Mouse (Mus musculus): Measurements from ENCODE around the gene Lce6a.

The Lce6a gene

DNA sequence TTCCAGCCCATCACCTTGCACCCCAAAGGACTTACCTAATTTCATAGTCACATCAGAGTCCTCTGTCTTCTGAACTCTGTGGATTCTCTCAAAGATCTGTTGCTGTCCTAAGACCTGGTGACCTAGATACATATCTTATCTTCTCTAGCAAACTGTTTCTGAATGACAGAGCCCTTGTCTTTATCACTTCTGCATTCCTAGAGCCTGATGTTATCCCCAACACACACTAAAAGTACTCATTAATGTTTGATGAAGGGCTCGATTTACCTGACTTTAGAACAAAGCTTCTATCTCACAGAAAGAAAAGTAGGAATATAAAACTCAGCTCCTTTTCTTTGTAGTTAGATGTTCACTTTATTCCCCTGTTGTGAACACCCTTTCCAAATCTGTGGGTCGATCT is at the start of gene Lce6a:
Gene Lce6a, minus strand, starts transcription at position 101 of the 400 bp plus-strand sequence.
- DNase-seq, result no peak

DNA sequence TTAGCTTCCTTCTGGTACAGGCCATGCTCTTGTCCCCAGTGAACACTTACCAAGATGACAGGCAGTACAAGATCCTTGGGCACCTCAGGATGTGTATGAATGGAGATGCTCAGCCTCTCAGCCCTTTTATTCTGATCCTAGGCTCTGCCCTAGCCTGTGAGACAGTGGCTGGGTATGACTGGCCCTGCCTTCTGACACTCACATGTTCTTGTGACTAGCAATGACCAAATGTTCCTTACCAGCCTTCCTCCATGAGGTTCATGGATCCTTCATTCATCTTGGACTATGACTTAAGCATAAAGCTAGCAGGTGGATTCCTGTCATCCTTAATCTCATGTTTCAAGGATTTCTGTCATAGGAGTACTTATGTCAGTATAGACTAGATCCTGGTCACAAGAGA is 48.8 kb upstream of the Lce6a start, which contains the start of gene Lce1a2:
Gene Lce1a2, minus strand, starts transcription at position 101 of the 400 bp plus-strand sequence.
- DNase-seq, result no peak

DNA sequence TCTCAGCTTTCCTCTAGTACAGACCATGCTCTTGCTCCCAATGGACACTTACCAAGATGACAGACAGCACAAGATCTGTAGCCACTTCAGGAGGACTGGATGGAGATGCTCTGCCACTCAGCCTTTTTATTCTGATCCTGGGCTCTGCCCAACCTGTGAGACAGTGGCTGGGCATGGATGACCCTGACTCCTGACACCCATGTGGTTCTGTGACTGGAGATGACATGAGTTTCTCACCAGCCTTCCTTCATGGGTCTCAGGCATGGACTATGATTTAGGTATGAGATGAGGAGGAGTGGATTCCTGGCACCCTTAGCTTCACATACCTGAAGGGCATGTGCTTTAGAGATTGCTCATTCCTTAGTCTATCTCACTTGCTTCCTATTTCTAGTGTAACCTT is 35.4 kb upstream of the Lce6a start, which contains the start of gene Lce1b:
Gene Lce1b, minus strand, starts transcription at position 101 of the 400 bp plus-strand sequence.
- DNase-seq, result no peak

GRCm38 (mm10) chr3:92648207-92648606 is 26.7 kb upstream of the Lce6a start, which contains the start of gene Lce1a1:
Gene Lce1a1, minus strand, starts transcription at chr3:92648307.
- no peak for DNase-seq

- DNase-seq, result no peak
Observed at GRCm38 (mm10) chr3:92639854-92640253, 18.4 kb upstream of the Lce6a start.

GRCm38 (mm10) chr3:92638653-92638991 is 17.2 kb upstream of the Lce6a start:
- DNase-seq, result no peak

DNA sequence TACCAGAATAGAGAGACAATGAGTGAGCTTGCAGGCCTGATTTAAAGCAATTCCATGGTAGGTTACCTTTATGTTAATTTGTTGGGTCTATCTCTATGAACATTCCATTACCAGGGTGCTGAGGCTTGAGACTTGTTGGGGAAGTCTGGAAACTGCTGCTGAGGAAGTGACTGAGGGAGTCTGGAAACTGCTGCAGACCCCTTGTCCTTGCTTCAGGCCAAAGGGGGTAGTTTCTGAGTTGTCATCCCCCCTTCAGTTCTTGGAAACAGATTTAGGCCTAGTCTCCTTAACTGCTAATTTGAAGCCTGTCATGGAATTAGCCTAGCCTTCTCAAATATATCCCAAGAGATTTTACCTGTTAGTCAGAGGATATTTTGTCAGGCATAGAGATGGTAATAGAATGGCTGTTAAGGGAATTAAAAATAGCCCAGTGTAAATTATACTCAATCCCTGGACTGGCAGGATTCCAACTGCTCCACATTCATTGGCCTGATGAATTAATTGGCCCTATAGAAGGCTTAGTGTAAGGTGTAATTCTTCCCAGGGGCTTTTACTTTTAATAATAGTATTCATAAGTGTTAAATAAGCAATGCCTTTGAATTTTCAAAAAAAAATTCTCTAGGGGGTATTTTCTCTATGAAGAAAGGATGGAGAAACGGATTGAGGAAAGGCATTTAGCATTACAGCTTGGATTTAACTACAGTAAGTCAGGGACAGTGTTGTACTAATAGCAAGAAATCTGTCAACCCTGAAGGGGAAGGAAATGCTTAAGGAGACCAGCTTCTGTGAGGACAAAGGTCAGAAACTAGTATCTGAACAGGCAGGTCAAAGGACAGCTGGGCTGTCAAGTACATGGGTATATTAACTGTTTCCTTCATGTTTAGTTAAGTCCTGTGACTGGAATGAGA is 16.5 kb upstream of the Lce6a start:
- peak; percentile 88 for DNase-seq

DNA sequence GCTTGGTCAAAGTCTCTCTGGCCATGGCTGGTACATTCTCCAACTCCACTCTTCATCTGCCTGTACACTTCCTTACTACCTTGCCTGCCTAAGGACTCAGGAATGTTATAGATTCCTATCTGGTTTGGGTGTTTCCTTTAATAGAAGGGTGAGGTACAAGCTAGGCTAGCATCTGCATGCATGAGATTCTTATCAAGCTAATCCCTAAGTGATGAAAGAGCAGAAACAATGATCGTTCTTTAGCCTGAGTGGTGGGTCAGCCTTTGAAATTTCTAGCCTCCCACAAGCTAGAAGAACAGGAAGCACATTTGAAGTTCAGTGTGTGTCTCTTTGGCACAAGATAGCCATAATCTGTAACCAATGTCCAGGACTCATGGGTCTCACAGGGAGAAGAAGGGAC is 11.7 kb downstream of the Lce6a start:
- no peak for DNase-seq

DNA sequence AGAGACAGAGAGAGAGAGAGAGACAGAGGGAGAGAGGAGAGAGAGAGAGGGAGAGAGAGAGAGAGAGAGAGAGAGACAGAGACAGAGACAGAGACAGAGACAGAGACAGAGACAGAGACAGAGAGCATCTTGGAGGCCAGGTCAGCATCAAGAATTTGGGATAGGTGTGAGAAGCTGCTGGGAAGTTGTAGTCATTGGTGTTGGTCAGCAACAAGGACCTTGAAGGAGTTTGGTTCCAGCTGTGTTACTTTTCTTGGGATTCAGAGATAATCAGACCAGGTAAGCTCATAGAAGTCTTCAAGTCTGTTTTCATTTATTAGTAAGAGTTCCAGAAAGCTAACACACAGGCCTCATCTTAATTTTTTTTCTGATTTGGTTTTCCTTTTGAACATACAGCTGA is 14.1 kb downstream of the Lce6a start, which contains the start of gene 2210017I01Rik:
Gene 2210017I01Rik, minus strand, starts transcription at position 101 of the 400 bp plus-strand sequence.
- DNase-seq, result no peak

- DNase-seq, result peak; percentile 42
Observed at GRCm38 (mm10) chr3:92602169-92602568, 19.3 kb downstream of the Lce6a start.

- DNase-seq, result peak; percentile 35
Observed at GRCm38 (mm10) chr3:92600456-92600855, 21.0 kb downstream of the Lce6a start.

DNA sequence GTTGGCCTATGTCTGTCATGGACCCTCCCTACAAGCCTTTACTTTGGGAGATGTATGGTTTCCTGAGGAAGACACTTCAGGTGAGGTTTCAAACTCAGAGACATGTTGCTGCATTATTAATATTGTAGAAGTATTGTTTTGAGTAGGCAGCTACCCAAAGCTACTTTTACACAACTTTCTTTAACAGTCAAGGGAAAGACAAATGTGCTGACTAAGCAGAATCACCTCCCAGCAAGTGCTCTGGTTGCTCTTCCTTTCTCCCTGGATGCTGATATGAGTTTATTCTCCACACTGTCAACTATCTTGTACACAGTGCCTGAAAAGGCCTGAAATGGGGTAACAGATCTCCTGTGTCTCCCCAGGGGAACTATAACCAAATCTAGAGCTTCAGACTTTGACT is 21.5 kb downstream of the Lce6a start:
- DNase-seq, result no peak

GRCm38 (mm10) chr3:92598429-92598828 is 23.0 kb downstream of the Lce6a start:
- no peak for DNase-seq

- peak; percentile 79 for DNase-seq
Observed at GRCm38 (mm10) chr3:92588858-92589257, 32.6 kb downstream of the Lce6a start, which contains the start of gene Smcp. Gene Smcp, minus strand, starts transcription at chr3:92588997.

GRCm38 (mm10) chr3:92587190-92587589 is 34.3 kb downstream of the Lce6a start:
- no peak for DNase-seq

- DNase-seq, result no peak
Observed at GRCm38 (mm10) chr3:92585055-92585454, 36.4 kb downstream of the Lce6a start.

- DNase-seq, result no peak
Observed at GRCm38 (mm10) chr3:92583164-92583826, 38.2 kb downstream of the Lce6a start.

DNA sequence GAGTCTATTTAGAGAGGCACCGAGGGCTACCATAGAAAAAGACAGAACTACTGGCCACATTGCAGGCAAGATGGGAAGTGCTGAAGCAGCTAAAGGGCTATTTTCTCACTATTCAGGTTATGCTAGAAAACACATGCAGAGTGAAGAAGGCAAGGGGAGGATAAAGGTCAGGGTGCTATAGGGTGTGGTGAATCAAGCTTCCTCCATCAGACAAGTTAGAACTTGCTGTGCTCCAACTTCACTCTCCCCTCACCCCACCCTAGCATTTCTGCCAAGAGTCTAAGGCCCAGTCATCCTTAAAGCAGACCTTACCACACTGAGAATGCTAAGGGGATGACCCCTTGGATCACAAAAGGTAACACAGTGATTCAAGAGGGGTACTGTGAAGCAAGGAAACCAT is 42.0 kb downstream of the Lce6a start:
- no peak for DNase-seq

DNA sequence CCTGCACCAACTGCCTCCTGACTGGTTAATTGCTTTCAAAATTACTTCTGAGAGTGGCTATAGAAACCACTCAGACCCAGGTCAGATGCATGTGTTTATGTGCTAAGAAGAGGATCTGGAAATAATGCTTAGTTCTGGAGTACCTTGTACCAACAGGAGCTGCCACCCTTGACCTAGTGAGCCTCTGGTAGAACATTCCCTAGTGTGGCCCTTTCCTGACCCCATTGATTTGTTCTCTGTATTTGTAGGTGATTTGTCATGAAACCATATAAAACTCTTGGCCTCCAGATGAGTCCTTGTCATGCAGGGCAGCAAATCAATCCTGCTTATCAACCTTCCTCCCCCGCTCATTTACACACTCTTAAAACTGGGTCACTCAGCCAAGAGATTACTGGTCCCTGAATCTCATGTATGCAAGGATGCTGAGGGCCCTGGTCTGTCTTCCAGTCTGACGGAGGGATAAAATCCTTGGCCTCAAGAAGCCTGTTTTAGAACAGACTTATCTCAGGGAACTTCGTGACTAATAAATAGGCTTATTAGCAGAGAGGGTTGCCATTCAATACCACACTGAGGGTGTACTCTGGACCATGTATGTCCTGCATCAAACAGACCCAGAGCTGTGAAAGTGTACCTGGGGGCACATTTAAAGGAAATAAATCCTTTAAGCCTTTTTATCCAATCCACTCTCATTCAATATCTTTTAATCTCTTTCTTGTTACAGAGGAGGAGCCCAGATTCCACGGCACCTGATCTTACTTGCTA is 42.6 kb downstream of the Lce6a start:
- DNase-seq, result no peak

GRCm38 (mm10) chr3:92573449-92574041 is 47.9 kb downstream of the Lce6a start, which contains the start of gene Ivl:
Gene Ivl, minus strand, starts transcription at chr3:92573735.
- DNase-seq, result no peak

DNA sequence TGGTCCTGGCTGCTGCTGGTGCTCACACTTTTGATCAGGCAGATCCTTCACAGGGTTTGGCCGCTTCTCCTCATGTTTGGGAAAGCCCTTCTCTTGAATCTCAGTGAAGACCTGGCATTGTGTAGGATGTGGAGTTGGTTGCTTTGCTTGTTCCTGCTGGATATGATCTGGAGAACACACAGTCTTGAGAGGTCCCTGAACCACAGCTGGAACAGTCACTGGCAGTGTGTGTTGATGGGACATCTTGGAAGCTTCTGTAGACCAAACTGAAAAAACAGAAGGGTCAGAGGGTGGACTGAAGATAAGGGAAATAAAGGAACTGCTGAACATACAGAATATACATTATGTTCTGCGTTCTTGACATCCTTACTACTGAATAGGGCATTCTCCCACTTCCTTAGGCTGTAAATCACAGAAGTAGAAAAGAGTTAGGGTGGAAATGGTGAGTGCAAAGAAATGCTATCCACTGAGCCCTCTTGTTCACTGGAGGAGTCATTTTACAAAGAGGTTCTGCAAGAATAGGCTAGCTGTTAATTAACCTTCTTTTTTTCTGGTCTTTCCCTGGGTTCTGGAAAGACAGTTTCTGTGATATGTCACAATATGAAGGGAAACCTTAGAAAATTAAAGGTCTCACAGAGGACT is 48.8 kb downstream of the Lce6a start:
- no peak for DNase-seq
